Mouse (Mus musculus) lung, adult 2 months (tissue): ENCODE measurements around the gene Rtf2.

ENCODE experiments used
- CTCF ChIP-seq: fragments of 200-500 bp; IDR thresholded peaks from 2 replicates; pipeline ENCODE4 v1.5.1; 2011; ENCODE audit warnings: mild to moderate bottlenecking, low read length, control low read depth; ENCODE audit not compliant: insufficient read depth
- POLR2A ChIP-seq: fragments of 200-500 bp; IDR thresholded peaks from 2 replicates; pipeline ENCODE4 v1.6.1; 2011; ENCODE audit warnings: low read depth, mild to moderate bottlenecking, control low read depth, low read length, borderline replicate concordance; ENCODE audit errors: extremely low read depth

GRCm38 (mm10) chr2:172452458-172452857 lies 12.1 kb downstream of the Rtf2 start:
- TF ChIP-seq CTCF: no peak
- no peak for TF ChIP-seq POLR2A
